Mouse (Mus musculus) lung, embryonic 14.5 days (tissue): Measurements from ENCODE around the gene Bahd1. TPM values are rescaled to one million over a fixed set of nuclear protein-coding genes. Genes with fewer than 3 reads are reported as not detected.
A peak's percentile ranks its signal among the peaks of the same experiment; 100 is the strongest.

Source experiments
- ATAC-seq: fragments of 200-750 bp; cut with Nextera tagmentation; 2 replicates; pipeline ENCODE4 v1.8.0; 2017; ENCODE audit warnings: mild to moderate bottlenecking, moderate TSS enrichment, moderate library complexity; ENCODE audit not compliant: insufficient read depth
- DNase-seq: peaks from one replicate; pipeline ENCODE4 v3.0.0-alpha.2; 2015
- H3K27ac ChIP-seq: fragments of 300-500 bp; sonication (generic); 2 replicates; pipeline ENCODE4 v1.5.1; 2014; ENCODE audit warnings: low read depth, mild to moderate bottlenecking, moderate library complexity
- H3K27me3 ChIP-seq: fragments of 300-500 bp; sonication (generic); 2 replicates; pipeline ENCODE4 v1.6.1; 2014; ENCODE audit warnings: low read length, control low read depth; ENCODE audit not compliant: insufficient read depth
- H3K36me3 ChIP-seq: fragments of 300-500 bp; sonication (generic); 2 replicates; pipeline ENCODE4 v1.6.1; 2014; ENCODE audit warnings: control low read depth; ENCODE audit not compliant: insufficient read depth
- H3K4me1 ChIP-seq: fragments of 300-500 bp; sonication (generic); 2 replicates; pipeline ENCODE4 v1.6.1; 2014; ENCODE audit warnings: antibody characterized with exemption, control low read depth; ENCODE audit not compliant: insufficient read depth
- H3K4me2 ChIP-seq: fragments of 300-500 bp; sonication (generic); 2 replicates; pipeline ENCODE4 v1.6.1; 2014; ENCODE audit warnings: mild to moderate bottlenecking
- H3K4me3 ChIP-seq: fragments of 300-500 bp; sonication (generic); 2 replicates; pipeline ENCODE4 v1.5.1; 2014; ENCODE audit warnings: low read depth, low read length
- H3K9ac ChIP-seq: fragments of 300-500 bp; sonication (generic); 2 replicates; pipeline ENCODE4 v1.6.1; 2014
- H3K9me3 ChIP-seq: fragments of 300-500 bp; sonication (generic); 2 replicates; pipeline ENCODE4 v1.6.1; 2016; ENCODE audit warnings: low read depth, low read length, control low read depth
- CTCF ChIP-seq: IDR thresholded peaks from 2 replicates; pipeline ENCODE4 v1.5.1; 2016; ENCODE audit warnings: antibody characterized with exemption, low read depth
- WGBS: fragments of 180-500 bp; shearing (Covaris S2); extraction: QIAGEN DNeasy Blood & Tissue Kit; methylation state at CpG from one replicate; pipeline ENCODE4 v1.1.7; 2014; 5-methylcytosine and 5-hydroxymethylcytosine counted together
- polyA plus RNA-seq: library from polyadenylated mRNA; unstranded; fragments of >200 nt; fragmentation: Nextera tagmentation; extraction: Ambion mirVana; gene quantifications from 2 replicates; pipeline ENCODE4 v1.2.1, GENCODE M21; 2014

Bahd1 gene
- polyA plus RNA-seq, 1 experiment from 2014 or later, result 0.83 TPM

DNA sequence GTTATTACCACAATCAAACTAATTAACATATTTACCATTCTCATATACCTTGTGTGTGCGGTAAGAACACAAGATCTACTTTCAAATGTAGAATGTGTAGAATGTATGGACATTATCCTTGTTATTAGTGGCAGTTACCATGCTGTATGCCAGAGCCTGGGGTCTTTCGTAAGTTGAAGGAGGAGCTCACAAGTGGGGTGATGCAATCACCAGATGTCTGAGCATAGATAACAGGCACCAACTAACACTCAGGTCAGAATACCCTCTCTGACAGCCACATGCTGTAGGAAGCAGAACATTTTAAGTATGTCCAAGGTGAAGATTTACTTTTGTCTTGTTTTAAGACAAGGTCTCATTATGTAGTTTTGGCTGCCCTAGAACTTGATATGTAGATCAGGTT lies 60.2 kb downstream of the Bahd1 start:
- Histone ChIP-seq H3K9me3 (no peaks in the 10 kb centered on the region), H3K4me3 (no peak overlapping the region), H3K4me2 (no peak overlapping the region), H3K27me3 (no peaks in the 10 kb centered on the region), H3K27ac (no peak overlapping the region), H3K9ac (no peak overlapping the region), H3K4me1 (no peaks in the 10 kb centered on the region), H3K36me3 (no peaks in the 10 kb centered on the region)
- no peak for TF ChIP-seq CTCF
- DNase-seq, result no peak
- ATAC-seq, result no peak
- WGBS, result 81% methylated on average over 2 of the region's 2 CpGs

DNA sequence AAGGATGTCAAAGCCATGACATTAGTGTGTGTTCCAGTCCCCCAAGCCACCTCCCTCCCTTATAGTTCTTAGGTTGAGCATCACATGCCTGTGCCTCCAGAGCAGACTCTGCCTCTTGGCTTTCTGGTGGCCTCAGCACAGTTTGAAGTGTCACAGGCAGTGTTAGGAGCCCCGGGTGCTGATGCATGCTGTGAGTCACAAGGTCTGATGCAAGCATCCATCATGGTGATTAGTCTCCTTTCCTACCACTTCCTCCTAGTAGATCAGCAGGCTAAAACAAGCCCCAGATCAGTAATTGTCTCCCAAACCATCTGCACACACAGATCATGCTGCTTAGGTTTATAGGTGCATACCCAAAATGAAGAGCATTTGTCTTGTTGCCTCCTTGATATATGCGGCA lies 61.4 kb downstream of the Bahd1 start:
- no peak overlapping the region for H3K9ac ChIP-seq
- WGBS, result 45% methylated on average over 2 of the region's 2 CpGs
- DNase-seq, result no peak
- H3K4me1 ChIP-seq, result no peaks in the 10 kb centered on the region
- no peak overlapping the region for H3K4me3 ChIP-seq
- no peaks in the 10 kb centered on the region for H3K9me3 ChIP-seq
- ATAC-seq, result no peak
- TF ChIP-seq CTCF, result no peak
- H3K4me2 ChIP-seq, result no peak overlapping the region
- no peak overlapping the region for H3K27ac ChIP-seq
- no peaks in the 10 kb centered on the region for H3K27me3 ChIP-seq
- H3K36me3 ChIP-seq, result no peaks in the 10 kb centered on the region

DNA sequence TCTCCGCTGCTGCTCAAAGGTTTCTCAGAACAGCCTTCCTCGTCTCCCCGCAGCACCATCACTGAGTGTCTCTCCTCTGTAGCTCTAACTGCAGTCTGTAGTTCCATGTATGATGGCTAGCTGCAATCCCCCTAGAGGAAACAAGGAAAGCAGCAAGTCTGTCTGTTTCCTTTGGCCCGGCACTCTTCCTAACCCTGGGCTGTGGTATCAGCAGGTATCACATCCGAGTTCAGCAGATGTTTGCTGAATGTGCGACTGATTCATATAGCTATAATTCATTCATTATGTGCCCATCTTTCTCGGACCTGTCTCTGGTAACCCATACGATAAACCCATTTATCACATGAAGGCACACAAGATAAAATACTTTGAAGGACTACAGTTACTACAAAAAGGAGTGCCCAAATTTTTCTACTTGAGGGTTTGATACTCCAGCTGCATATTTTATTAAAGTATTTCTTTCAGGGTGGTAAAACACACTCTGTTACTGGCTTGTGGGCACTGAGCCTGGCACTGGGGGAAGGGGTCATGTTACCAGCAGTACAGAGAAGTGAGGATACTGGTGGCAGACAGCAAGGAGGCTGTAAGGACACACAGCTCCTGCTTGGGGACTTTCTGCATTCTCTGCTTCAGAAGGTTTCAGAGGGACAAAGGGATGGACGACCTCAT lies 63.0 kb downstream of the Bahd1 start:
- Histone ChIP-seq H3K4me2 (no peak overlapping the region), H3K4me1 (no peaks in the 10 kb centered on the region), H3K4me3 (no peak overlapping the region), H3K36me3 (no peaks in the 10 kb centered on the region), H3K27ac (no peak overlapping the region), H3K9me3 (no peaks in the 10 kb centered on the region), H3K9ac (no peak overlapping the region), H3K27me3 (no peaks in the 10 kb centered on the region)
- ATAC-seq, result no peak
- TF ChIP-seq CTCF, result peak; percentile 38
- 42% methylated on average over 9 of the region's 9 CpGs for WGBS
- DNase-seq, result no peak

GRCm38 (mm10) chr2:118963676-118964012 lies 63.5 kb downstream of the Bahd1 start:
- WGBS, result 52% methylated on average over 7 of the region's 7 CpGs
- DNase-seq, result no peak
- no peak for TF ChIP-seq CTCF

DNA sequence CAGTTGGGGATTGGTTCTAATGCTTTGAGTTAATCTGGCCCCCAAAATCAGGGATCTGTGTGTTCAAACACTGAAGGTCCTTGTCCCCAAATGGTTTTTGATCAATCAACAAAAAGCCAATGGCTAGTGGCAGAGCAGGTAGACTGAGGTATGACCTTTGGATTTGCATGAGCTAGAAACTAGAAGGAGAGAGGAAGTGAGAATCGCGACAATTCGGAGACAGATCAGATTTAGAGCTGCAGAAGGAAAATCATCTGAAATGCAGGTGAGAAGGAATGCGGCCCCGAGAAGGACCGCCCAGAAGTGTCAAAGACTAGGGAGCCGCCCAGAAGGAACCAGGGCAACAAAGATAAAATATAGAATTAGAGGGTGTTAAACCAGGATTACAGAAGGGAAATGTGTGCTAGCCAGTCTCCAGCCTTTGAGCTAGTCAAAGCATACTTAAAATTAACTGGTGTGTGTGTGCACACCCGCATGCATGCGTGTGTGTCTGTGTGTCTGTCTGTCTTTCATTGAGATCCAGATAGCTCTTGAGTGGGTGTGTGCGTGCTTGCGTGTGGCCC lies 69.5 kb downstream of the Bahd1 start:
- no peaks in the 10 kb centered on the region for H3K4me1 ChIP-seq
- H3K9me3 ChIP-seq, result no peaks in the 10 kb centered on the region
- ATAC-seq, result no peak
- no peak for DNase-seq
- 72% methylated on average over 11 of the region's 11 CpGs for WGBS
- H3K4me2 ChIP-seq, result no peak overlapping the region
- no peak overlapping the region for H3K27ac ChIP-seq
- no peak overlapping the region for H3K9ac ChIP-seq
- H3K36me3 ChIP-seq, result no peaks in the 10 kb centered on the region
- no peak overlapping the region for H3K4me3 ChIP-seq
- peaks cover 8% of the 10 kb centered on the region; the same call in 1 of the 2 replicates for H3K27me3 ChIP-seq
- no peak for TF ChIP-seq CTCF

More at GRCm38 (mm10) chr2:118963676-118964012, 63.5 kb downstream of the Bahd1 start:
- no peak for ATAC-seq
- Histone ChIP-seq H3K4me3 (no peak overlapping the region), H3K4me1 (no peaks in the 10 kb centered on the region), H3K27me3 (no peaks in the 10 kb centered on the region), H3K9ac (no peak overlapping the region), H3K4me2 (no peak overlapping the region), H3K27ac (no peak overlapping the region), H3K9me3 (no peaks in the 10 kb centered on the region), H3K36me3 (no peaks in the 10 kb centered on the region)

- Histone ChIP-seq H3K4me3 (no peak overlapping the region), H3K27me3 (peaks cover 24% of the 10 kb centered on the region), H3K9ac (no peak overlapping the region), H3K9me3 (no peaks in the 10 kb centered on the region), H3K4me2 (no peak overlapping the region), H3K36me3 (no peaks in the 10 kb centered on the region), H3K4me1 (peaks cover 4% of the 10 kb centered on the region; the same call in 1 of the 2 replicates), H3K27ac (no peak overlapping the region)
- WGBS, result 74% methylated on average over 5 of the region's 5 CpGs
- no peak for TF ChIP-seq CTCF
- DNase-seq (no peak), ATAC-seq (no peak)
These were observed 71.9 kb downstream of the Bahd1 start for GRCm38 (mm10) chr2:118972048-118972447.

DNA sequence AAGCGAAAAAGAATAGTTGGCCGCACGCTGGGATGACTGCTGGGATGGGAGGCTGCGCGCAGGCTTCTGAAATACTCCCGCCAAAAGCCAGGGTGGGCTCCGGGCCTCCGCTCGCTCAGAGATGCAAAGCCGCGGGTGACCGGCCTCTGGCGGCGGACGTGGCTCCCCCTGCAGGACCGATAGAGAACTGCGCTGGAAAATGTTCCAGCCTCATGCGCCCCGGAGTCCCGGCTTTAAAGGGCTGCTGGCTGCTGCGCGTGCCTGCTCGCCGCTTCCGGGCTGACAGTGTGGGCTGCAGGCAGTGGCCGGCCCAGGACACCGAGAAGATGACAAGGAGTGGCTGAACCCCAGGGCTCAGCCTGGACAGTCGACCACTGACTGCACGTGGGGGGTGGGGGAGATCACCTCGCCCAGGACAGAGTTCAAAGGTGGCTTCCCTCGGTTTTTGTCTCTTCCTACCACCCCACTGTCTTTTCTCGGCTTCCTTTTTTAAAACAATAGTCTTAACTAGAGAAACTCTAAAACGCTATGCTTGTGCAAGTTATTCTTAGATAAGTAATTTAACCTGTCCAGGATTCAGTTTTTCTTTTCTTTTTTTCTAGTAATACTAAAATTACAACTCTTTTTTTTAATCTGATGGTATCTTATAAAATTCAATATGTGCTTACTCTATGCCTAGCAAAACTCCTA lies 72.7 kb downstream of the Bahd1 start:
- ATAC-seq (peak; percentile 81), DNase-seq (peak; percentile 96)
- H3K9me3 ChIP-seq, result no peaks in the 10 kb centered on the region
- peaks cover 4% of the 10 kb centered on the region; the same call in 1 of the 2 replicates for H3K4me1 ChIP-seq
- H3K27ac ChIP-seq, result no peak overlapping the region
- WGBS, result 1% methylated on average over 33 of the region's 33 CpGs
- TF ChIP-seq CTCF, result peak; percentile 92
- peak overlapping the region; percentile 36 for H3K4me3 ChIP-seq
- H3K27me3 ChIP-seq, result peaks cover 29% of the 10 kb centered on the region
- peak overlapping the region; percentile 38; the same call in 1 of the 2 replicates for H3K9ac ChIP-seq
- H3K36me3 ChIP-seq, result no peaks in the 10 kb centered on the region
- H3K4me2 ChIP-seq, result peak overlapping the region; percentile 73

Other genes with a start within 250 kb of the Bahd1 start
- 0.93 and 0.95 TPM in 2 replicates for gene Pak6, start 237.1 kb upstream of the Bahd1 start, polyA plus RNA-seq
- gene Ankrd63, start 196.4 kb upstream of the Bahd1 start, polyA plus RNA-seq, result not detected in 2 replicates
- gene Plcb2, start 171.9 kb upstream of the Bahd1 start, polyA plus RNA-seq, result 1.3 and 1.5 TPM in 2 replicates
- 24.3 and 25.0 TPM in 2 replicates for gene Inafm2, start 154.6 kb upstream of the Bahd1 start, polyA plus RNA-seq
- 0.50 and 0.55 TPM in 2 replicates for gene Ccdc9b, start 137.7 kb upstream of the Bahd1 start, polyA plus RNA-seq
- not detected in 2 replicates for gene Phgr1, start 127.6 kb upstream of the Bahd1 start, polyA plus RNA-seq
- 0.59 and 0.64 TPM in 2 replicates for gene Disp2, start 120.7 kb upstream of the Bahd1 start, polyA plus RNA-seq
- gene Knstrn, start 86.4 kb upstream of the Bahd1 start, polyA plus RNA-seq, result 142 and 145 TPM in 2 replicates
- 56.8 and 66.0 TPM in 2 replicates for gene Ivd, start 38.4 kb upstream of the Bahd1 start, polyA plus RNA-seq
- 39.4 and 40.8 TPM in 2 replicates for gene Chst14, start 26.1 kb downstream of the Bahd1 start, polyA plus RNA-seq
- gene Ccdc32, start 129.0 kb downstream of the Bahd1 start, polyA plus RNA-seq, result 19.9 and 21.0 TPM in 2 replicates
- gene Rpusd2, start 134.4 kb downstream of the Bahd1 start, polyA plus RNA-seq, result 4.4 and 4.5 TPM in 2 replicates
- 57.3 and 58.1 TPM in 2 replicates for gene Knl1, start 146.7 kb downstream of the Bahd1 start, polyA plus RNA-seq
- gene Rad51, start 212.4 kb downstream of the Bahd1 start, polyA plus RNA-seq, result 64.6 and 67.6 TPM in 2 replicates